In the genomic region with DNA sequence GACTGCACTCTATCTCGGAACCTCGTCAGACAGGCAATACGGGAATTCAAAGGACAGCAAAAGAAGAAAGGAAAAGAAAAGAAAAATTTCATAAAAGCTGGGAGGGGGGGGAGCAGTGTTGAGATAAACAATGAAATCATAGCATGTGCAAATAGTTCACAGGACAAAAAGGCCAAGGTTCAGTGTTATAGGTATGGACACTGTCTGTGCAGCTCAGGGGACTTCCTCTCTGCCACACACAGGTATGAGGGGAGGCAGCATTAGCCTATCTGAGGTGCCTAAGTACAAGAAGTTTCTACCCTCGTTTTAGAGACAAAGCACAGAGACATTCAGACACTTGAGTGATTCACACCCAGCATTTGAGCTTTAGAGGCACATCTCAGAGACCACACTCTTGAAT, we compare ENCODE assay signal across 21 mouse cellular contexts. TPM values are rescaled to one million over a fixed set of nuclear protein-coding genes. Genes with fewer than 3 reads are reported as not detected.
DNase-seq lines count a peak whose midpoint lies in the region; ATAC-seq and TF ChIP-seq lines count a peak whose summit lies in the region.
"Had no signal": no experiment of that assay in that cellular context is flagged by ENCODE, and none has a peak within 500 bp of the region (broad histone marks: within the 10 kb centered on the region; RNA-seq: fewer than 3 reads in every experiment).

No protein-coding gene starts in this region.

- peaks cover 0 to 8% of the 10 kb centered on the region in 2 experiments; a peak in 1 of 4 replicates for H3K36me3 ChIP-seq in MEL (ENCODE audit: control insufficient read depth in 1 of 2, insufficient read depth in 2 of 2, low read length in 2 of 2)
- H3K36me3 ChIP-seq in intestine, embryonic 15.5 days: no peaks in the 10 kb centered on the region
- no peaks in the 10 kb centered on the region for H3K36me3 ChIP-seq in intestine, postnatal 0 days (ENCODE audit: control insufficient read depth, insufficient read depth)
- H3K36me3 ChIP-seq in stomach, postnatal 0 days (ENCODE audit: control insufficient read depth, insufficient read depth, low read length): no peaks in the 10 kb centered on the region
- H3K36me3 ChIP-seq: embryonic facial prominence, embryonic 10.5 days; embryonic facial prominence, embryonic 12.5 days; forebrain, embryonic 15.5 days had no signal

- H3K9ac ChIP-seq in MEL (ENCODE audit: control insufficient read depth, low read depth, low read length, poor library complexity, severe bottlenecking): no peak overlapping the region
- H3K9ac ChIP-seq in intestine, embryonic 15.5 days: no peak overlapping the region
- no peak overlapping the region for H3K9ac ChIP-seq in intestine, postnatal 0 days (ENCODE audit: low read depth, low read length)
- H3K9ac ChIP-seq in stomach, postnatal 0 days (ENCODE audit: low read length): no peak overlapping the region
- H3K9ac ChIP-seq: embryonic facial prominence, embryonic 12.5 days; forebrain, embryonic 13.5 days; forebrain, embryonic 15.5 days; forebrain, postnatal 0 days had no signal

- no peak overlapping the region for H3K4me2 ChIP-seq in intestine, embryonic 15.5 days (replicated peaks)
- no peak overlapping the region for H3K4me2 ChIP-seq in intestine, postnatal 0 days (replicated peaks; ENCODE audit: low read depth)
- no peak overlapping the region for H3K4me2 ChIP-seq in stomach, postnatal 0 days (replicated peaks; ENCODE audit: low read depth)
- H3K4me2 ChIP-seq: embryonic facial prominence, embryonic 12.5 days; forebrain, embryonic 13.5 days; forebrain, embryonic 15.5 days had no signal

- H3K4me1 ChIP-seq in MEL (ENCODE audit: control insufficient read depth in 1 of 2, insufficient read depth in 2 of 2, low read length in 2 of 2): peaks cover 3 to 11% of the 10 kb centered on the region in 2 experiments
- H3K4me1 ChIP-seq in intestine, embryonic 15.5 days (replicated peaks): no peaks in the 10 kb centered on the region
- no peaks in the 10 kb centered on the region for H3K4me1 ChIP-seq in intestine, postnatal 0 days (replicated peaks; ENCODE audit: control insufficient read depth, insufficient read depth, low read length)
- H3K4me1 ChIP-seq in stomach, postnatal 0 days (replicated peaks; ENCODE audit: control insufficient read depth, insufficient read depth): no peaks in the 10 kb centered on the region
- H3K4me1 ChIP-seq: embryonic facial prominence, embryonic 12.5 days; forebrain, embryonic 13.5 days; forebrain, embryonic 15.5 days had no signal

- no peaks in the 10 kb centered on the region for H3K79me2 ChIP-seq in MEL (ENCODE audit: control insufficient read depth, insufficient read depth, low read length, poor library complexity)

- H3K4me3 ChIP-seq in MEL (ENCODE audit: control insufficient read depth in 1 of 2, insufficient read depth in 1 of 2, low read depth in 2 of 2, low read length in 2 of 2): no peak overlapping the region
- no peak overlapping the region for H3K4me3 ChIP-seq in intestine, embryonic 15.5 days (replicated peaks)
- no peak overlapping the region for H3K4me3 ChIP-seq in intestine, postnatal 0 days (ENCODE audit: low read depth, low read length)
- no peak overlapping the region for H3K4me3 ChIP-seq in stomach, postnatal 0 days (ENCODE audit: low read depth, low read length)
- H3K4me3 ChIP-seq: embryonic facial prominence, embryonic 10.5 days; embryonic facial prominence, embryonic 12.5 days; forebrain, embryonic 13.5 days; forebrain, embryonic 15.5 days had no signal

- no peaks in the 10 kb centered on the region for H3K27me3 ChIP-seq in MEL (ENCODE audit: control insufficient read depth in 1 of 2, insufficient read depth in 2 of 2, low read length in 2 of 2)
- H3K27me3 ChIP-seq in intestine, embryonic 15.5 days (replicated peaks): no peaks in the 10 kb centered on the region
- no peaks in the 10 kb centered on the region for H3K27me3 ChIP-seq in intestine, postnatal 0 days (replicated peaks; ENCODE audit: control insufficient read depth, insufficient read depth, low read length)
- no peaks in the 10 kb centered on the region for H3K27me3 ChIP-seq in stomach, postnatal 0 days (ENCODE audit: control insufficient read depth, insufficient read depth, low read length)
- H3K27me3 ChIP-seq: embryonic facial prominence, embryonic 12.5 days; forebrain, embryonic 13.5 days; forebrain, embryonic 15.5 days; Patski had no signal

- TF ChIP-seq EP300 in MEL (IDR thresholded peaks at IDR 0.05; ENCODE audit: low read depth in 1 of 2, low read length in 2 of 2): no peak
- no peak for TF ChIP-seq EP300 in stomach, postnatal 0 days (optimal IDR thresholded peaks at IDR 0.05)

- DNase-seq in MEL (ENCODE audit: low read depth, low spot score): no peak
- DNase-seq in stomach, postnatal 0 days (ENCODE audit: low spot score): no peak
- DNase-seq in lung, postnatal 36 days: no peak
- DNase-seq in kidney, adult 8-10 months: no peak
- DNase-seq in urinary bladder, adult 2 months (ENCODE audit: low spot score): no peak
- DNase-seq: cerebellum, adult 11 months; cerebellum, adult 18-20 months; cerebellum, adult 9-10 months; cerebellum, postnatal 10 days; cerebellum, postnatal 25 days; forebrain, postnatal 0 days had no signal

- no peak for TF ChIP-seq POLR2A in MEL (IDR thresholded peaks at IDR 0.05; ENCODE audit: control insufficient read depth in 1 of 2, insufficient read depth in 1 of 2, low read depth in 1 of 2, low read length in 2 of 2, poor library complexity in 1 of 2)

- no peak for TF ChIP-seq CTCF in MEL (IDR thresholded peaks at IDR 0.05 in 2 of 3, conservative IDR thresholded peaks at IDR 0.05 in 1 of 3; ENCODE audit: control insufficient read depth in 1 of 3, insufficient read depth in 1 of 3, low read depth in 2 of 3, low read length in 3 of 3, poor library complexity in 1 of 3, severe bottlenecking in 1 of 3)
- no peak for TF ChIP-seq CTCF in intestine, postnatal 0 days (IDR thresholded peaks at IDR 0.05; ENCODE audit: low read depth)
- TF ChIP-seq CTCF in stomach, postnatal 0 days (IDR thresholded peaks at IDR 0.05; ENCODE audit: low read depth): no peak

- 76% methylated on average over 4 of the region's 4 CpGs for WGBS in intestine, embryonic 15.5 days
- 60% methylated on average over 4 of the region's 4 CpGs for WGBS in intestine, postnatal 0 days
- 63% methylated on average over 4 of the region's 4 CpGs for WGBS in stomach, postnatal 0 days

- TF ChIP-seq RAD21 in MEL (IDR thresholded peaks at IDR 0.05; ENCODE audit: low read depth, low read length): no peak

- ATAC-seq in intestine, embryonic 15.5 days: 0 out of 2 replicates have a peak, but pooled peaks have one; percentile 36
- ATAC-seq in intestine, postnatal 0 days: peak; percentile 72; the same call in 1 of the 2 replicates
- peak; percentile 42; the same call in 1 of the 2 replicates for ATAC-seq in stomach, postnatal 0 days (ENCODE audit: low FRiP score, low TSS enrichment)
- ATAC-seq: activated CD4-positive, CD25-positive, alpha-beta regulatory T cell, adult 4 months; forebrain, embryonic 13.5 days; forebrain, embryonic 15.5 days; forebrain, postnatal 0 days; Patski had no signal

- H3K27ac ChIP-seq in MEL (ENCODE audit: control insufficient read depth, low read depth, low read length): peak overlapping the region; percentile 7; the same call in 1 of the 2 replicates
- H3K27ac ChIP-seq in intestine, embryonic 15.5 days: no peak overlapping the region
- peak overlapping the region; percentile 71; the same call in 1 of the 2 replicates for H3K27ac ChIP-seq in intestine, postnatal 0 days (ENCODE audit: low read depth, low read length)
- no peak overlapping the region for H3K27ac ChIP-seq in stomach, postnatal 0 days (replicated peaks)
- H3K27ac ChIP-seq: embryonic facial prominence, embryonic 10.5 days; embryonic facial prominence, embryonic 12.5 days; forebrain, embryonic 13.5 days; forebrain, embryonic 15.5 days had no signal

- no peaks in the 10 kb centered on the region for H3K9me3 ChIP-seq in MEL (replicated peaks; ENCODE audit: insufficient read depth, low read length)
- H3K9me3 ChIP-seq in intestine, embryonic 15.5 days: no peaks in the 10 kb centered on the region
- H3K9me3 ChIP-seq in intestine, postnatal 0 days (ENCODE audit: control insufficient read depth): no peaks in the 10 kb centered on the region
- no peaks in the 10 kb centered on the region for H3K9me3 ChIP-seq in stomach, postnatal 0 days (ENCODE audit: control insufficient read depth, low read length)
- H3K9me3 ChIP-seq: embryonic facial prominence, embryonic 12.5 days; forebrain, embryonic 15.5 days had no signal

TF ChIP-seq in MEL, 35 proteins besides CTCF, POLR2A, EP300 and RAD21 (continues in another document):
- TF ChIP-seq E2F4 (IDR thresholded peaks at IDR 0.05; ENCODE audit: borderline replicate concordance, low read depth, low read length) (no peak), CHD2 (IDR thresholded peaks at IDR 0.05; ENCODE audit: low read length) (no peak), TCF12 (IDR thresholded peaks at IDR 0.05; ENCODE audit: low read depth, low read length) (no peak), USF2 (IDR thresholded peaks at IDR 0.05; ENCODE audit: borderline replicate concordance in 1 of 2, insufficient read depth in 1 of 2, low read depth in 1 of 2, low read length in 2 of 2) (no peak), ZNF384 (IDR thresholded peaks at IDR 0.05; ENCODE audit: low read depth, low read length) (no peak), TBP (IDR thresholded peaks at IDR 0.05; ENCODE audit: low read depth, low read length) (no peak), NELFE (IDR thresholded peaks at IDR 0.05; ENCODE audit: low read depth, low read length) (no peak), ELF1 (IDR thresholded peaks at IDR 0.05; ENCODE audit: low read depth, low read length) (no peak), BHLHE40 (IDR thresholded peaks at IDR 0.05; ENCODE audit: borderline replicate concordance, low read depth, low read length) (no peak)

RNA-seq across cellular contexts. Expression of a gene that starts 11.6 kb away (rescaled TPM):
- total RNA-seq in MEL (2012; rRNA removed): 0.12 and 0.16 TPM in 2 replicates
- under 1 TPM in 1 of 2 experiments, not detected in 1; 0.68 TPM for polyA plus RNA-seq in MEL (2012; ENCODE audit: insufficient read depth in 1 of 2, insufficient read length in 2 of 2, low read depth in 1 of 2, low replicate concordance in 2 of 2, missing spikeins in 1 of 2)
- 0.78 and 1.1 TPM in 2 replicates for polyA plus RNA-seq in intestine, embryonic 15.5 days (2015; fragmentation: Nextera tagmentation; extraction: Ambion mirVana)
- 1.4 and 1.5 TPM in 2 replicates for polyA plus RNA-seq in intestine, postnatal 0 days (2015; fragmentation: Nextera tagmentation; extraction: Ambion mirVana)
- polyA plus RNA-seq in stomach, postnatal 0 days (2015; fragmentation: Nextera tagmentation; extraction: Ambion mirVana): 1.2 TPM in 2 replicates
- polyA plus RNA-seq in urinary bladder, adult 2 months (2012; rRNA removed): 2.6 and 2.7 TPM in 2 replicates
- total RNA-seq: ES-E14 had no signal
- polyA plus RNA-seq: C2C12, Patski had no signal

RNA-seq across cellular contexts. Expression of a gene that starts 39.0 kb away (rescaled TPM):
- 1.0 and 1.2 TPM in 2 replicates for total RNA-seq in MEL (2012; rRNA removed)
- polyA plus RNA-seq in MEL (2012; ENCODE audit: insufficient read depth in 1 of 2, insufficient read length in 2 of 2, low read depth in 1 of 2, low replicate concordance in 2 of 2, missing spikeins in 1 of 2): 10 to 100 TPM in 1 of 2 experiments, 1 to 10 TPM in 1; 3.4 to 14.3 TPM
- 7.5 and 8.8 TPM in 2 replicates for polyA plus RNA-seq in intestine, embryonic 15.5 days (2015; fragmentation: Nextera tagmentation; extraction: Ambion mirVana)
- 11.1 and 12.1 TPM in 2 replicates for polyA plus RNA-seq in intestine, postnatal 0 days (2015; fragmentation: Nextera tagmentation; extraction: Ambion mirVana)
- polyA plus RNA-seq in stomach, postnatal 0 days (2015; fragmentation: Nextera tagmentation; extraction: Ambion mirVana): 18.3 and 20.2 TPM in 2 replicates
- 10.8 and 10.9 TPM in 2 replicates for polyA plus RNA-seq in urinary bladder, adult 2 months (2012; rRNA removed)

Comparison
In these comparisons a context has a peak if more than half of its experiments do, and no peak if none do; other contexts are left out.
1. H3K27ac ChIP-seq: peak in MEL (single experiment) and intestine, postnatal 0 days (single experiment); none in intestine, embryonic 15.5 days (single experiment) and stomach, postnatal 0 days (single experiment).
2. Peak in every context shown above with its lines, with median percentiles within 50 percentile points of each other: ATAC-seq.